Mouse (Mus musculus) stomach, postnatal 0 days (tissue): ENCODE measurements at regions not wholly inside any gene's neighbourhood (a gene's known extent, or its start where the extent isn't known, plus 50 kb on each side); places are given as distances from the start of the nearest gene placed in this dataset.

Experiments used
- CTCF ChIP-seq: IDR thresholded peaks from 2 replicates; pipeline ENCODE4 v1.5.1; 2016; ENCODE audit warnings: antibody characterized with exemption, low read depth, mild to moderate bottlenecking, moderate library complexity
- EP300 ChIP-seq: optimal IDR thresholded peaks from 2 replicates; pipeline ENCODE3; 2016; ENCODE audit warnings: antibody characterized with exemption

GRCm38 (mm10) chr4:10052869-10053268 lies 821.4 kb upstream of the 2610301B20Rik start:
- TF ChIP-seq CTCF (no peak), EP300 (no peak)
